Mouse (Mus musculus) kidney, embryonic 14.5 days (tissue): ENCODE results near the gene Fam173a. TPM values are rescaled to one million over a fixed set of nuclear protein-coding genes. Genes with fewer than 3 reads are reported as not detected.

ENCODE experiments used
- ATAC-seq: fragments of 200-750 bp; cut with Nextera tagmentation; 2 replicates; pipeline ENCODE4 v1.8.0; 2017; ENCODE audit warnings: moderate number of reproducible peaks, mild to moderate bottlenecking, moderate TSS enrichment, moderate library complexity; ENCODE audit not compliant: low FRiP score, low TSS enrichment
- H3K27ac ChIP-seq: fragments of 300-500 bp; sonication (generic); 2 replicates; pipeline ENCODE4 v1.5.1; 2014; ENCODE audit warnings: low read depth, mild to moderate bottlenecking, low read length, moderate library complexity, mixed read lengths
- H3K27me3 ChIP-seq: fragments of 300-500 bp; sonication (generic); 2 replicates; pipeline ENCODE4 v1.6.1; 2014; ENCODE audit warnings: mild to moderate bottlenecking, low read length; ENCODE audit not compliant: control insufficient read depth, insufficient read depth
- H3K36me3 ChIP-seq: fragments of 300-500 bp; sonication (generic); 2 replicates; pipeline ENCODE4 v1.6.1; 2014; ENCODE audit warnings: low read length, mixed read lengths; ENCODE audit not compliant: control insufficient read depth, insufficient read depth
- H3K4me1 ChIP-seq: fragments of 300-500 bp; sonication (generic); 2 replicates; pipeline ENCODE4 v1.6.1; 2014; ENCODE audit warnings: low read length, mixed read lengths; ENCODE audit not compliant: control insufficient read depth, insufficient read depth
- H3K4me2 ChIP-seq: fragments of 300-500 bp; sonication (generic); replicated peaks from 2 replicates; pipeline ENCODE4 v1.6.1; 2014; ENCODE audit warnings: low read depth, mild to moderate bottlenecking, low read length
- H3K4me3 ChIP-seq: fragments of 300-500 bp; sonication (generic); 2 replicates; pipeline ENCODE4 v1.5.1; 2014; ENCODE audit warnings: mild to moderate bottlenecking, low read length
- H3K9ac ChIP-seq: fragments of 300-500 bp; sonication (generic); 2 replicates; pipeline ENCODE4 v1.6.1; 2014; ENCODE audit warnings: low read depth, mild to moderate bottlenecking, low read length, moderate library complexity
- H3K9me3 ChIP-seq: fragments of 300-500 bp; sonication (generic); 2 replicates; pipeline ENCODE4 v1.6.1; 2016; ENCODE audit warnings: low read length; ENCODE audit not compliant: control insufficient read depth
- WGBS: fragments of 180-500 bp; shearing (Covaris S2); extraction: QIAGEN DNeasy Blood & Tissue Kit; methylation state at CpG from one replicate; pipeline ENCODE4 v1.1.7; 2014; 5-methylcytosine and 5-hydroxymethylcytosine counted together
- polyA plus RNA-seq: library from polyadenylated mRNA; unstranded; fragments of >200 nt; fragmentation: Nextera tagmentation; extraction: Ambion mirVana; gene quantifications from 2 replicates; pipeline ENCODE4 v1.2.1, GENCODE M21; 2014

Fam173a gene
- polyA plus RNA-seq, 1 experiment from 2014 or later, result 90.2 TPM

- Histone ChIP-seq H3K4me3 (no peak overlapping the region), H3K9ac (no peak overlapping the region), H3K27me3 (no peaks in the 10 kb centered on the region), H3K4me1 (no peaks in the 10 kb centered on the region; the same call in 1 of the 2 replicates), H3K9me3 (no peaks in the 10 kb centered on the region), H3K36me3 (no peaks in the 10 kb centered on the region), H3K4me2 (no peak overlapping the region), H3K27ac (no peak overlapping the region)
- WGBS, result 57% methylated on average over 3 of the region's 3 CpGs
- ATAC-seq, result no peak
Measured at GRCm38 (mm10) chr17:25757691-25758090, 35.0 kb downstream of the Fam173a start.

GRCm38 (mm10) chr17:25756378-25757242 lies 36.1 kb downstream of the Fam173a start:
- no peak overlapping the region for H3K27ac ChIP-seq
- no peak for ATAC-seq
- no peaks in the 10 kb centered on the region for H3K27me3 ChIP-seq
- H3K36me3 ChIP-seq, result no peaks in the 10 kb centered on the region
- 75% methylated on average over 9 of the region's 9 CpGs for WGBS
- H3K9me3 ChIP-seq, result no peaks in the 10 kb centered on the region
- H3K4me1 ChIP-seq, result no peaks in the 10 kb centered on the region; the same call in 1 of the 2 replicates
- H3K4me3 ChIP-seq, result no peak overlapping the region
- no peak overlapping the region for H3K9ac ChIP-seq
- H3K4me2 ChIP-seq, result no peak overlapping the region

- ATAC-seq, result peak; percentile 58
Measured at GRCm38 (mm10) chr17:25755627-25756377, 36.9 kb downstream of the Fam173a start.

DNA sequence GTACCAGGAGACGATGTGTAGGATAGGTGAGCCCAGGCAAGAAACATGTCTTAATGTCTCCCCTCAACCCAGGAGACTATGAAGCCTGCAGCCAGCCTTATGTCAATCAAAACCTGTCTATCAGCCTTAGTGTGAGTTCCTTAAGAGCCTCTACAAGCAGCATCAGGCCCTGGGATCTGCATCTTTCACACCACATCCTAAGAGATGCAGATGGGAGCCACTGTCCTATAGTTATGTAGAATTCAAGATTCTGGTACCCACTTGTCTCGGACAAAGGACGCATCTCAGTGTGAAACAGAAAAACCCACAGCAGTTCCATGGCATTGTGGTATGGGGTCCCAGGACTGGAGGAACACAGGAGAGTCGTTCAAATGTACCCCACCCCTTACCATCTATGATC lies 37.6 kb downstream of the Fam173a start:
- Histone ChIP-seq H3K4me2 (no peak overlapping the region), H3K27ac (no peak overlapping the region), H3K27me3 (no peaks in the 10 kb centered on the region), H3K4me3 (no peak overlapping the region), H3K36me3 (no peaks in the 10 kb centered on the region), H3K4me1 (no peaks in the 10 kb centered on the region; the same call in 1 of the 2 replicates), H3K9me3 (no peaks in the 10 kb centered on the region), H3K9ac (no peak overlapping the region)
- 87% methylated on average over 4 of the region's 4 CpGs for WGBS
- ATAC-seq, result no peak

More at GRCm38 (mm10) chr17:25755627-25756377, 36.9 kb downstream of the Fam173a start:
- Histone ChIP-seq H3K4me1 (no peaks in the 10 kb centered on the region; the same call in 1 of the 2 replicates), H3K9me3 (no peaks in the 10 kb centered on the region), H3K4me2 (no peak overlapping the region), H3K4me3 (no peak overlapping the region), H3K9ac (no peak overlapping the region), H3K36me3 (no peaks in the 10 kb centered on the region), H3K27ac (no peak overlapping the region), H3K27me3 (no peaks in the 10 kb centered on the region)
- 28% methylated on average over 4 of the region's 4 CpGs for WGBS

DNA sequence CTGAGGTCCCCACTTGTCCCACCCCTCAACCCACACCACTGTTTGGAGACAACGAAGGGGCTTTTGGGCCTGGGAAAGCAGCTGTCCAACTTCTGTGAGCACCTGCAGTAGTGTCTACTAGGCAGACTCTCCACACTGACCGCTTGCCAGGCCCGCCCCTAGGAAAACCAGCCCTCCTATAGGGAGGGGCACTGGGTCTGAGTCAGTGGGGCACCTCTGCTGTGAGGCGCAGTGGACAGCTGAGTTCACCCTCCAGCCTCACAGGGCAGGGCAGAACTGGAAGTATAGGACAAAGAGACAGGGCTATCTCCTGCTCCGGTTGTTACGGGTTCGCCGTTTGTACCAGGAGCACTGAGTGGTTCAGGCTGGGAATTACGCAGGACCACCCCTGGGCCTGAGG lies 38.5 kb downstream of the Fam173a start, which contains the start of gene Msln:
Gene Msln, minus strand, starts transcription at position 138 of the 400 bp plus-strand sequence.
- no peaks in the 10 kb centered on the region for H3K36me3 ChIP-seq
- ATAC-seq, result no peak
- no peaks in the 10 kb centered on the region; the same call in 1 of the 2 replicates for H3K4me1 ChIP-seq
- no peak within 1 kb of the TSS for H3K9ac ChIP-seq
- H3K27ac ChIP-seq, result no peak within 1 kb of the TSS
- H3K4me3 ChIP-seq, result no peak within 1 kb of the TSS
- 86% methylated on average over 9 of the region's 9 CpGs for WGBS
- H3K4me2 ChIP-seq, result no peak within 1 kb of the TSS
- no peaks in the 10 kb centered on the region for H3K9me3 ChIP-seq
- H3K27me3 ChIP-seq, result no peaks in the 10 kb centered on the region

DNA sequence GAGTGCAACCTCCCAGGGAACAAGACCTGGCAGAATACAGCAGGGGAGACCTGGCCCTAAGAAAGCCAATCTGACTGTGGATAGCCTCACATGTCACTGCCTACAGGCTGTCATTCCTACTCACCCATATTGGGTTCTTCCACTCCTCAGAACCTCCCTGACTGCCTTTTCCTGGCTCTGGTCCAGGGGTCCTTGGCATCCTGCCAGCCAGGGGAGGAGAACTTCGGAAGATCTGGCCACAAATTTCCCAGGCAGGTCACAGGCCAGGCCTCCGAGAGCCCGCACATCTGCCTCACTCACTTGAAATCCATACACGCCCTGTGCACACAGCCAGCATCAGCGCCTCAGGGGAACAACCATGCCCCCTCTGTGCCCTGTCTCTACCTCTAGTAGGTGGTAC lies 41.3 kb downstream of the Fam173a start:
- ATAC-seq, result no peak
- no peak overlapping the region for H3K4me2 ChIP-seq
- no peak overlapping the region for H3K9ac ChIP-seq
- H3K9me3 ChIP-seq, result no peaks in the 10 kb centered on the region
- H3K36me3 ChIP-seq, result no peaks in the 10 kb centered on the region
- no peaks in the 10 kb centered on the region for H3K27me3 ChIP-seq
- no peaks in the 10 kb centered on the region; the same call in 1 of the 2 replicates for H3K4me1 ChIP-seq
- no peak overlapping the region for H3K4me3 ChIP-seq
- 34% methylated on average over 5 of the region's 5 CpGs for WGBS
- H3K27ac ChIP-seq, result no peak overlapping the region

- H3K4me3 ChIP-seq, result no peak overlapping the region
- H3K36me3 ChIP-seq, result no peaks in the 10 kb centered on the region
- H3K9me3 ChIP-seq, result no peaks in the 10 kb centered on the region
- H3K4me2 ChIP-seq, result no peak overlapping the region
- 88% methylated on average over 6 of the region's 6 CpGs for WGBS
- no peaks in the 10 kb centered on the region for H3K4me1 ChIP-seq
- no peaks in the 10 kb centered on the region for H3K27me3 ChIP-seq
- no peak overlapping the region for H3K9ac ChIP-seq
- no peak for ATAC-seq
- no peak overlapping the region for H3K27ac ChIP-seq
Measured at GRCm38 (mm10) chr17:25749314-25749713, 43.4 kb downstream of the Fam173a start.

DNA sequence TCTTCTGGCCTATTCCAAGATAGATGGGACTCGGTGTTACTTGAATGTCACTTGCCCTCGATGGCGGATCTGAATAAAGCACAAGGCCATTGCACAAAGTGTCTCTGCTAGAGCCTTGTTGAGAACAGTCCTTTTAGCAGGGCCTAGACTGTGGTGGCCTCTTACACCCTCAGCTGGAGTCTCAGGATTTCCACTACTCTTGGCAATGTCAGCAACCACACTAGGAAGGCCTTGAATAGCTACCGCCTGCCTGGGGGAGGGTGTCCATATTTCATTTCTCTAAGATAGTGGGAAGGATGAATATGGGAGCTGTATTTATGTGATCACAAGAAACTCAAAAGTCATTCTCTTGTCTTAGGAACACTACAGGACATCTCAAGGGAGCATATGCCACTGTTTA lies 44.5 kb downstream of the Fam173a start:
- no peaks in the 10 kb centered on the region for H3K27me3 ChIP-seq
- ATAC-seq, result no peak
- H3K27ac ChIP-seq, result no peak overlapping the region
- no peaks in the 10 kb centered on the region for H3K9me3 ChIP-seq
- no peaks in the 10 kb centered on the region for H3K4me1 ChIP-seq
- no peak overlapping the region for H3K4me3 ChIP-seq
- H3K9ac ChIP-seq, result no peak overlapping the region
- no peak overlapping the region for H3K4me2 ChIP-seq
- no peaks in the 10 kb centered on the region for H3K36me3 ChIP-seq
- 84% methylated on average over 4 of the region's 4 CpGs for WGBS

DNA sequence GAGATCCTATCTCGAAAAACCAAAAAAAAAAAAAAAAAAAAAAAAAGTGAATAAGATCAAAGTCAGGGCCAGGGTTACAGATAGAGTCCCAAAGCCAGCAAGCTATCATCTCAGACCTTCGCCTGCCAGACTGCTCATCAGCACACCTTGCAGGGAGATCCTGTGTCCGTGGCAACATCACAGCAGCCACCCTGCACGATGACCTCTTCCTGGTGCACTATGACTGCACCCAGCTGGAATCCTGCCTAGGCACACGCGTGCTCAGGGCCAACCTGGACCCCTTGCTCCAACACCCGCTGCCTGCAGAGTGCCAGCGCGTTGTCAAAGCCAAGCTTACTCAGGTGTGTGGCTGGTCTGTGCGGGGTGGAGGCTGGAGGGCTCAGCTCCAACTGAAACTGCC lies 48.4 kb downstream of the Fam173a start:
- Histone ChIP-seq H3K4me3 (no peak overlapping the region), H3K9me3 (no peaks in the 10 kb centered on the region), H3K27me3 (no peaks in the 10 kb centered on the region), H3K9ac (no peak overlapping the region), H3K4me2 (no peak overlapping the region), H3K4me1 (no peaks in the 10 kb centered on the region), H3K27ac (no peak overlapping the region), H3K36me3 (no peaks in the 10 kb centered on the region)
- 83% methylated on average over 10 of the region's 10 CpGs for WGBS
- ATAC-seq, result no peak
